Mouse (Mus musculus) limb, embryonic 14.5 days (tissue): ENCODE measurements around the gene Kremen2. TPM values are rescaled to one million over a fixed set of nuclear protein-coding genes. Genes with fewer than 3 reads are reported as not detected.

Source experiments
- ATAC-seq: fragments of 200-750 bp; cut with Nextera tagmentation; 2 replicates; pipeline ENCODE4 v1.8.0; 2017; ENCODE audit warnings: low read depth, moderate number of reproducible peaks, moderate TSS enrichment; ENCODE audit not compliant: low FRiP score
- DNase-seq: peaks from one replicate; pipeline ENCODE4 v3.0.0-alpha.2; 2015; ENCODE audit warnings: low spot score
- H3K27ac ChIP-seq: fragments of 300-500 bp; sonication (generic); replicated peaks from 2 replicates; pipeline ENCODE4 v1.5.1; 2014; ENCODE audit warnings: low read depth, mild to moderate bottlenecking, low read length, moderate library complexity, mixed read lengths
- H3K27me3 ChIP-seq: fragments of 300-500 bp; sonication (generic); 2 replicates; pipeline ENCODE4 v1.6.1; 2014; ENCODE audit warnings: low read length, mixed read lengths; ENCODE audit not compliant: control insufficient read depth, insufficient read depth
- H3K36me3 ChIP-seq: fragments of 300-500 bp; sonication (generic); 2 replicates; pipeline ENCODE4 v1.6.1; 2014; ENCODE audit warnings: mild to moderate bottlenecking, low read length, moderate library complexity, mixed read lengths; ENCODE audit not compliant: control insufficient read depth, insufficient read depth
- H3K4me1 ChIP-seq: fragments of 300-500 bp; sonication (generic); 2 replicates; pipeline ENCODE4 v1.6.1; 2014; ENCODE audit warnings: antibody characterized with exemption, low read length, mixed read lengths; ENCODE audit not compliant: control insufficient read depth, insufficient read depth
- H3K4me2 ChIP-seq: fragments of 300-500 bp; sonication (generic); replicated peaks from 2 replicates; pipeline ENCODE4 v1.6.1; 2014; ENCODE audit warnings: low read depth, mild to moderate bottlenecking, low read length, moderate library complexity; ENCODE audit not compliant: severe bottlenecking
- H3K4me3 ChIP-seq: fragments of 300-500 bp; sonication (generic); replicated peaks from 2 replicates; pipeline ENCODE4 v1.5.1; 2014; ENCODE audit warnings: low read length
- H3K9ac ChIP-seq: fragments of 300-500 bp; sonication (generic); 2 replicates; pipeline ENCODE4 v1.6.1; 2014; ENCODE audit warnings: mild to moderate bottlenecking, low read depth, low read length, moderate library complexity; ENCODE audit not compliant: severe bottlenecking
- H3K9me3 ChIP-seq: fragments of 300-500 bp; sonication (generic); 2 replicates; pipeline ENCODE4 v1.6.1; 2016; ENCODE audit warnings: low read length; ENCODE audit not compliant: control insufficient read depth
- POLR2A ChIP-seq: fragments of 200-500 bp; IDR thresholded peaks from 2 replicates; pipeline ENCODE4 v1.8.0; 2012; ENCODE audit warnings: inconsistent platforms, mild to moderate bottlenecking, moderate library complexity, borderline replicate concordance; ENCODE audit not compliant: insufficient read depth, insufficient read length; ENCODE audit errors: extremely low read depth
- WGBS: fragments of 180-500 bp; shearing (Covaris S2); extraction: QIAGEN DNeasy Blood & Tissue Kit; methylation state at CpG from one replicate; pipeline ENCODE4 v1.1.7; 2014; 5-methylcytosine and 5-hydroxymethylcytosine counted together
- polyA plus RNA-seq, 2 experiments: library from polyadenylated mRNA; depleted of rRNA in 1 of 2; stranded (reverse) in 1 of 2; unstranded in 1 of 2; fragments of >200 nt; fragmentation: Nextera tagmentation in 1 of 2; extraction: Ambion mirVana in 1 of 2; gene quantifications; 2 replicates each; pipeline versions ENCODE4 v1.2.1 to v1.2.3; 2012 to 2014

Kremen2 gene
- polyA plus RNA-seq, 2 experiments = 40.1 to 42.4 TPM

- DNase-seq (no peak), ATAC-seq (0 out of 2 replicates have a peak, but pooled peaks have one; percentile 20)
- H3K36me3 ChIP-seq = no peaks in the 10 kb centered on the region
- TF ChIP-seq POLR2A = no peak
- no peak overlapping the region for H3K27ac ChIP-seq
- H3K4me2 ChIP-seq = peak overlapping the region; percentile 99
- H3K27me3 ChIP-seq = peaks cover 27% of the 10 kb centered on the region
- H3K9ac ChIP-seq = peak overlapping the region; percentile 43
- peaks cover 7% of the 10 kb centered on the region; the same call in 1 of the 2 replicates for H3K4me1 ChIP-seq
- WGBS = 1% methylated on average over 39 of the region's 101 CpGs
- H3K4me3 ChIP-seq = peak overlapping the region; percentile 62
- H3K9me3 ChIP-seq = no peaks in the 10 kb centered on the region
Measured at GRCm38 (mm10) chr17:23699131-23700077, 46.2 kb downstream of the Kremen2 start.

GRCm38 (mm10) chr17:23695801-23696200, 49.8 kb downstream of the Kremen2 start:
- TF ChIP-seq POLR2A = no peak
- Histone ChIP-seq H3K4me2 (no peak overlapping the region), H3K27ac (no peak overlapping the region), H3K27me3 (peaks cover 23% of the 10 kb centered on the region), H3K9ac (no peak overlapping the region), H3K9me3 (no peaks in the 10 kb centered on the region), H3K4me3 (no peak overlapping the region), H3K36me3 (no peaks in the 10 kb centered on the region), H3K4me1 (peaks cover 7% of the 10 kb centered on the region; the same call in 1 of the 2 replicates)
- 6% methylated on average over 3 of the region's 3 CpGs for WGBS
- ATAC-seq = no peak
- DNase-seq = no peak

DNA sequence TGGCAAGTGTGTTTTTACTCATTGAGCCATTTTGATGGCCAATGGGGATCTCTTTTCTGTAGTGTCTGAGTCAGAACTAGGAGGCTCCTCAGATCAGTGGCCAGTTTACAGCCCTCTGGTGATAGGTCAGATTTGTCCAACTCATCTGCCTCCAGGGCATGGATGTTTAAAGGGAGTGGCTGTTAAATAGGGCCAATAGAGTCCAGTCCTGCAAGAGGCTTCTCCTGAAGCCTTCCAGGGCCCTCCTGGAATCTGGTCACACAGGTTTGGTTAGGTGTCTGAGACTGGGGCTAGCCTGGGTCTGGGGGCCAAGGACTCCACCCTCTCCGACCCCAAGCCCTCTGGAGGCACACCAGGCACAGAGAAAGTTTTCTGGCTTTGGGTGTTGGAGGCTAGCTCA, 51.1 kb downstream of the Kremen2 start:
- no peak for TF ChIP-seq POLR2A
- WGBS = 53% methylated on average over 1 of the region's 1 CpGs
- Histone ChIP-seq H3K9ac (no peak overlapping the region), H3K27ac (no peak overlapping the region), H3K4me1 (peaks cover 7% of the 10 kb centered on the region; the same call in 1 of the 2 replicates), H3K4me3 (no peak overlapping the region), H3K27me3 (peaks cover 12% of the 10 kb centered on the region), H3K36me3 (no peaks in the 10 kb centered on the region), H3K4me2 (no peak overlapping the region), H3K9me3 (no peaks in the 10 kb centered on the region)
- no peak for ATAC-seq
- no peak for DNase-seq

Other genes with a start within 250 kb of the Kremen2 start
- gene Zfp213, start 181.6 kb downstream of the Kremen2 start, polyA plus RNA-seq (2012; rRNA removed) = 16.3 and 21.1 TPM in 2 replicates
- gene Zfp213, start 181.6 kb downstream of the Kremen2 start, polyA plus RNA-seq (2014; fragmentation: Nextera tagmentation; extraction: Ambion mirVana) = 17.4 and 18.1 TPM in 2 replicates
- 27.6 and 33.8 TPM in 2 replicates for gene Zfp13, start 146.3 kb downstream of the Kremen2 start, polyA plus RNA-seq (2012; rRNA removed)
- 16.2 and 16.3 TPM in 2 replicates for gene Zfp13, start 146.3 kb downstream of the Kremen2 start, polyA plus RNA-seq (2014; fragmentation: Nextera tagmentation; extraction: Ambion mirVana)
- 0.63 and 1.00 TPM in 2 replicates for gene Zscan10, start 145.0 kb downstream of the Kremen2 start, polyA plus RNA-seq (2012; rRNA removed)
- 0.33 TPM in 1 of 2 replicates, not detected in the other for gene Zscan10, start 145.0 kb downstream of the Kremen2 start, polyA plus RNA-seq (2014; fragmentation: Nextera tagmentation; extraction: Ambion mirVana)
- 1.0 and 1.4 TPM in 2 replicates for gene Mmp25, start 100.6 kb downstream of the Kremen2 start, polyA plus RNA-seq (2012; rRNA removed)
- 0.76 and 0.80 TPM in 2 replicates for gene Mmp25, start 100.6 kb downstream of the Kremen2 start, polyA plus RNA-seq (2014; fragmentation: Nextera tagmentation; extraction: Ambion mirVana)
- 1.6 and 2.8 TPM in 2 replicates for gene Bicdl2, start 85.3 kb downstream of the Kremen2 start, polyA plus RNA-seq (2012; rRNA removed)
- 5.1 and 5.8 TPM in 2 replicates for gene Bicdl2, start 85.3 kb downstream of the Kremen2 start, polyA plus RNA-seq (2014; fragmentation: Nextera tagmentation; extraction: Ambion mirVana)
- gene Hcfc1r1, start 72.2 kb downstream of the Kremen2 start, polyA plus RNA-seq (2012; rRNA removed) = 63.4 and 73.3 TPM in 2 replicates
- 85.3 and 85.4 TPM in 2 replicates for gene Hcfc1r1, start 72.2 kb downstream of the Kremen2 start, polyA plus RNA-seq (2014; fragmentation: Nextera tagmentation; extraction: Ambion mirVana)
- 45.5 and 51.2 TPM in 2 replicates for gene Thoc6, start 72.0 kb downstream of the Kremen2 start, polyA plus RNA-seq (2012; rRNA removed)
- 41.8 and 44.2 TPM in 2 replicates for gene Thoc6, start 72.0 kb downstream of the Kremen2 start, polyA plus RNA-seq (2014; fragmentation: Nextera tagmentation; extraction: Ambion mirVana)
- gene Tnfrsf12a, start 68.4 kb downstream of the Kremen2 start, polyA plus RNA-seq (2012; rRNA removed) = 13.6 and 16.1 TPM in 2 replicates
- 20.3 and 24.0 TPM in 2 replicates for gene Tnfrsf12a, start 68.4 kb downstream of the Kremen2 start, polyA plus RNA-seq (2014; fragmentation: Nextera tagmentation; extraction: Ambion mirVana)
- 13.6 and 14.0 TPM in 2 replicates for gene Cldn6, start 66.6 kb downstream of the Kremen2 start, polyA plus RNA-seq (2012; rRNA removed)
- gene Cldn6, start 66.6 kb downstream of the Kremen2 start, polyA plus RNA-seq (2014; fragmentation: Nextera tagmentation; extraction: Ambion mirVana) = 11.3 and 14.7 TPM in 2 replicates
- gene Cldn9, start 61.8 kb downstream of the Kremen2 start, polyA plus RNA-seq (2012; rRNA removed) = 4.0 and 5.1 TPM in 2 replicates
- 5.9 and 9.6 TPM in 2 replicates for gene Cldn9, start 61.8 kb downstream of the Kremen2 start, polyA plus RNA-seq (2014; fragmentation: Nextera tagmentation; extraction: Ambion mirVana)
- 4.4 and 4.6 TPM in 2 replicates for gene 1520401A03Rik, start 23.1 kb downstream of the Kremen2 start, polyA plus RNA-seq (2012; rRNA removed)
- 1.6 and 2.1 TPM in 2 replicates for gene 1520401A03Rik, start 23.1 kb downstream of the Kremen2 start, polyA plus RNA-seq (2014; fragmentation: Nextera tagmentation; extraction: Ambion mirVana)
- 81.7 and 105 TPM in 2 replicates for gene Pkmyt1, start 19.5 kb downstream of the Kremen2 start, polyA plus RNA-seq (2012; rRNA removed)
- gene Pkmyt1, start 19.5 kb downstream of the Kremen2 start, polyA plus RNA-seq (2014; fragmentation: Nextera tagmentation; extraction: Ambion mirVana) = 46.4 and 47.5 TPM in 2 replicates
- 9.7 and 13.4 TPM in 2 replicates for gene Paqr4, start 5.0 kb downstream of the Kremen2 start, polyA plus RNA-seq (2012; rRNA removed)
- gene Paqr4, start 5.0 kb downstream of the Kremen2 start, polyA plus RNA-seq (2014; fragmentation: Nextera tagmentation; extraction: Ambion mirVana) = 15.7 and 17.3 TPM in 2 replicates
- 47.1 and 58.5 TPM in 2 replicates for gene Flywch1, start 25.8 kb upstream of the Kremen2 start, polyA plus RNA-seq (2012; rRNA removed)
- 66.2 and 74.8 TPM in 2 replicates for gene Flywch1, start 25.8 kb upstream of the Kremen2 start, polyA plus RNA-seq (2014; fragmentation: Nextera tagmentation; extraction: Ambion mirVana)
- gene Flywch2, start 40.2 kb upstream of the Kremen2 start, polyA plus RNA-seq (2012; rRNA removed) = 46.3 and 50.8 TPM in 2 replicates
- gene Flywch2, start 40.2 kb upstream of the Kremen2 start, polyA plus RNA-seq (2014; fragmentation: Nextera tagmentation; extraction: Ambion mirVana) = 41.2 and 47.5 TPM in 2 replicates
- gene Srrm2, start 44.7 kb upstream of the Kremen2 start, polyA plus RNA-seq (2012; rRNA removed) = 654 and 850 TPM in 2 replicates
- gene Srrm2, start 44.7 kb upstream of the Kremen2 start, polyA plus RNA-seq (2014; fragmentation: Nextera tagmentation; extraction: Ambion mirVana) = 406 and 466 TPM in 2 replicates
- gene Elob, start 83.3 kb upstream of the Kremen2 start, polyA plus RNA-seq (2012; rRNA removed) = 739 and 935 TPM in 2 replicates
- gene Elob, start 83.3 kb upstream of the Kremen2 start, polyA plus RNA-seq (2014; fragmentation: Nextera tagmentation; extraction: Ambion mirVana) = 1,204 and 1,221 TPM in 2 replicates
- gene Prss33, start 90.2 kb upstream of the Kremen2 start, polyA plus RNA-seq (2012; rRNA removed) = 0.12 and 0.14 TPM in 2 replicates
- gene Prss33, start 90.2 kb upstream of the Kremen2 start, polyA plus RNA-seq (2014; fragmentation: Nextera tagmentation; extraction: Ambion mirVana) = not detected in 2 replicates
- 0.06 TPM in 1 of 2 replicates, not detected in the other for gene Prss32, start 98.0 kb upstream of the Kremen2 start, polyA plus RNA-seq (2012; rRNA removed)
- gene Prss32, start 98.0 kb upstream of the Kremen2 start, polyA plus RNA-seq (2014; fragmentation: Nextera tagmentation; extraction: Ambion mirVana) = not detected in 2 replicates
- gene Prss41, start 98.3 kb upstream of the Kremen2 start, polyA plus RNA-seq (2012; rRNA removed) = 1.6 and 2.1 TPM in 2 replicates
- 0.28 and 0.78 TPM in 2 replicates for gene Prss41, start 98.3 kb upstream of the Kremen2 start, polyA plus RNA-seq (2014; fragmentation: Nextera tagmentation; extraction: Ambion mirVana)
- not detected in 2 replicates for gene Prss21, start 122.2 kb upstream of the Kremen2 start, polyA plus RNA-seq (2012; rRNA removed)
- gene Prss21, start 122.2 kb upstream of the Kremen2 start, polyA plus RNA-seq (2014; fragmentation: Nextera tagmentation; extraction: Ambion mirVana) = not detected in 2 replicates
- not detected in 2 replicates for gene Dcpp1, start 135.0 kb upstream of the Kremen2 start, polyA plus RNA-seq (2012; rRNA removed)
- not detected in 2 replicates for gene Dcpp1, start 135.0 kb upstream of the Kremen2 start, polyA plus RNA-seq (2014; fragmentation: Nextera tagmentation; extraction: Ambion mirVana)
- not detected in 2 replicates for gene Dcpp2, start 135.0 kb upstream of the Kremen2 start, polyA plus RNA-seq (2012; rRNA removed)
- gene Dcpp2, start 135.0 kb upstream of the Kremen2 start, polyA plus RNA-seq (2014; fragmentation: Nextera tagmentation; extraction: Ambion mirVana) = not detected in 2 replicates
- gene Dcpp3, start 171.6 kb upstream of the Kremen2 start, polyA plus RNA-seq (2012; rRNA removed) = not detected in 2 replicates
- not detected in 2 replicates for gene Dcpp3, start 171.6 kb upstream of the Kremen2 start, polyA plus RNA-seq (2014; fragmentation: Nextera tagmentation; extraction: Ambion mirVana)
- not detected in 2 replicates for gene Sbp, start 195.8 kb upstream of the Kremen2 start, polyA plus RNA-seq (2012; rRNA removed)
- gene Sbp, start 195.8 kb upstream of the Kremen2 start, polyA plus RNA-seq (2014; fragmentation: Nextera tagmentation; extraction: Ambion mirVana) = not detected in 2 replicates
- gene Sbpl, start 209.4 kb upstream of the Kremen2 start, polyA plus RNA-seq (2012; rRNA removed) = 0.24 TPM in 1 of 2 replicates, not detected in the other
- gene Sbpl, start 209.4 kb upstream of the Kremen2 start, polyA plus RNA-seq (2014; fragmentation: Nextera tagmentation; extraction: Ambion mirVana) = not detected in 2 replicates
- gene Prss30, start 234.7 kb upstream of the Kremen2 start, polyA plus RNA-seq (2012; rRNA removed) = 0.06 TPM in 1 of 2 replicates, not detected in the other
- not detected in 2 replicates for gene Prss30, start 234.7 kb upstream of the Kremen2 start, polyA plus RNA-seq (2014; fragmentation: Nextera tagmentation; extraction: Ambion mirVana)